Mouse (Mus musculus) neural tube, embryonic 13.5 days (tissue): Measurements from ENCODE around the gene Slc9c1. TPM values are rescaled to one million over a fixed set of nuclear protein-coding genes. Genes with fewer than 3 reads are reported as not detected.
"Not testable (repeated sequence)": the region's sequence is repeated elsewhere in the genome, so short reads cannot be mapped to it uniquely, and the experiment has no call there.

ENCODE experiments used
- ATAC-seq: fragments of 200-750 bp; cut with Nextera tagmentation; 2 replicates; pipeline ENCODE4 v1.8.0; 2017; ENCODE audit warnings: low read depth, mild to moderate bottlenecking, moderate TSS enrichment, moderate library complexity
- H3K27ac ChIP-seq: fragments of 300-500 bp; sonication (generic); replicated peaks from 2 replicates; pipeline ENCODE4 v1.5.1; 2015; ENCODE audit warnings: moderate library complexity, mild to moderate bottlenecking, inconsistent platforms
- H3K27me3 ChIP-seq: fragments of 300-500 bp; sonication (generic); 2 replicates; pipeline ENCODE4 v1.6.1; 2015; ENCODE audit warnings: mild to moderate bottlenecking, inconsistent platforms
- H3K36me3 ChIP-seq: fragments of 300-500 bp; sonication (generic); 2 replicates; pipeline ENCODE4 v1.6.1; 2015; ENCODE audit warnings: mild to moderate bottlenecking, inconsistent platforms
- H3K4me1 ChIP-seq: fragments of 300-500 bp; sonication (generic); replicated peaks from 2 replicates; pipeline ENCODE4 v1.6.1; 2015; ENCODE audit warnings: inconsistent platforms
- H3K4me2 ChIP-seq: fragments of 300-500 bp; sonication (generic); 2 replicates; pipeline ENCODE4 v1.6.1; 2015; ENCODE audit warnings: inconsistent platforms, mild to moderate bottlenecking, moderate library complexity
- H3K4me3 ChIP-seq: fragments of 300-500 bp; sonication (generic); 2 replicates; pipeline ENCODE4 v1.5.1; 2015; ENCODE audit warnings: mild to moderate bottlenecking, inconsistent platforms
- H3K9ac ChIP-seq: fragments of 300-500 bp; sonication (generic); 2 replicates; pipeline ENCODE4 v1.6.1; 2015; ENCODE audit warnings: moderate library complexity, mild to moderate bottlenecking, inconsistent platforms
- H3K9me3 ChIP-seq: fragments of 300-500 bp; sonication (generic); 2 replicates; pipeline ENCODE4 v1.6.1; 2016; ENCODE audit warnings: inconsistent platforms
- WGBS: fragments of 180-500 bp; shearing (Covaris S2); methylation state at CpG from one replicate; pipeline ENCODE4 v1.1.7; 2015; 5-methylcytosine and 5-hydroxymethylcytosine counted together
- polyA plus RNA-seq: library from polyadenylated mRNA; unstranded; fragments of >200 nt; fragmentation: Nextera tagmentation; extraction: Ambion mirVana; gene quantifications from 2 replicates; pipeline ENCODE4 v1.2.1, GENCODE M21; 2015

Gene Slc9c1
- polyA plus RNA-seq: not detected in 2 replicates

DNA sequence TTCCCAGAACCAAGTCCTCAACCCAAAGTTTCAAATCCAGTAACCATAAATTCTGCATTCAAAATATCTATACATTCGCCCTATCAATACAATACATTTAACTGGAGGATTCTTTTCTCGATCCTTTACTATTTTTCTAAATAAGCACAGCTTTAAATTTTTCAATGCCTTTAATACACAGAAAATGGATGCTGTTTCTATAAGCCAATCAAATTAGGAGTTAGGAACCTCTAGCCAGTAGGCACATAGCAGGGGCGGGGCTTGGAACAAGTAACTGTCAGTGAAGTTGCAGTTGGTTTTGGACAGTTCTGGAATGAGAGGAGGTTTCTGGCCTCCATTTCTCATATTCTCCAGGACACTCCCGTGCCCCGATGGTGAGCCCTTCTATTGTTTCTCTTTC lies at the start of gene Slc9c1:
Slc9c1 (plus strand) TSS at position 301 of the 400 bp plus-strand sequence.
- H3K36me3 ChIP-seq: no peaks in the 10 kb centered on the region
- WGBS: 91% methylated on average over 5 of the region's 5 CpGs
- no peak within 1 kb of the TSS for H3K4me3 ChIP-seq
- H3K4me1 ChIP-seq: no peaks in the 10 kb centered on the region
- ATAC-seq: no peak
- no peak within 1 kb of the TSS for H3K27ac ChIP-seq
- H3K27me3 ChIP-seq: no peaks in the 10 kb centered on the region
- no peak within 1 kb of the TSS for H3K4me2 ChIP-seq
- no peaks in the 10 kb centered on the region for H3K9me3 ChIP-seq
- H3K9ac ChIP-seq: no peak within 1 kb of the TSS

DNA sequence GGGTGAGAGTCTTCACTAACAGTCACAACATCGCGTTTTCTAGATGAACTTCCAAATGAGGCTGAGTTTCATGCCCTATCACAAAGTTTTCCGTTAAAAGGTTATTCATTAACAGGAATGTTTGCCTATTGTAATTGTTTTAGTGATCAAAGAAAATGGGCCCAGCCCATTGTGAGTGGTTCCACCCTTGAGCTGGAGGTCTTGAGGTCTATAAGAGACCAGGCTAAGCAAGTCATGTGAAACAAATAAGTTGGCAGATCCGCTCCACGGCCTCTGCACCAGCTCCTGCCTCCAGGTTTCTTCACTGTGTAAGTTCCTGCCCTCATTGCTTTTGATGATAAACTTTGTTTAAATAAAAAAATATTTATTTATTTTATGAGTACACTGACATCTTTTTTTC lies 42.2 kb upstream of the Slc9c1 start, which contains the start of gene Gm609:
Gm609 (minus strand) TSS at position 43 of the 400 bp plus-strand sequence.
- Histone ChIP-seq H3K27ac (no peak within 1 kb of the TSS), H3K9me3 (no peaks in the 10 kb centered on the region), H3K9ac (no peak within 1 kb of the TSS), H3K36me3 (no peaks in the 10 kb centered on the region), H3K27me3 (no peaks in the 10 kb centered on the region), H3K4me3 (no peak within 1 kb of the TSS), H3K4me2 (no peak within 1 kb of the TSS), H3K4me1 (no peaks in the 10 kb centered on the region)
- 87% methylated on average over 5 of the region's 5 CpGs for WGBS
- ATAC-seq: no peak

DNA sequence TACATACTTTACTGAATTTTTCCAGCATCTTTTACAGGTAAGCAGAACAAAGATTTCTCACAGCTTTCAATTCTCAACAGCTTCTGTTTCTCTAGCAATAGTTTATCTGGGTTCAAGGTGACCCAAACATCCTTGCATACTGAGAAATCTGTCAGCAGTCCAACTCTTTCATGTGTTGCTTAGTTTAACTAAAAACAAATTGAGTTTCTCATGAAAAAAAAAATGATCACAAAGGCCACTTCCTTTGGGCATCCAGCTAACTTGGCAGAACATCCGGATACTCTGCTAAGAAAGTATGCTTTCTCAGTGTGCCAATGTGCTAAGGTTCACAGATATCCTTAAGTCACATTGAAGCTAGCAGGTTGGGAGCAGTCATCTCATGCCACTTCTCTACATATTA lies 39.8 kb upstream of the Slc9c1 start:
- Histone ChIP-seq H3K4me2 (no peak overlapping the region), H3K9me3 (no peaks in the 10 kb centered on the region), H3K4me3 (no peak overlapping the region), H3K9ac (no peak overlapping the region), H3K27ac (no peak overlapping the region), H3K36me3 (no peaks in the 10 kb centered on the region), H3K4me1 (no peaks in the 10 kb centered on the region), H3K27me3 (no peaks in the 10 kb centered on the region)
- no peak for ATAC-seq
- 87% methylated on average over 1 of the region's 1 CpGs for WGBS

DNA sequence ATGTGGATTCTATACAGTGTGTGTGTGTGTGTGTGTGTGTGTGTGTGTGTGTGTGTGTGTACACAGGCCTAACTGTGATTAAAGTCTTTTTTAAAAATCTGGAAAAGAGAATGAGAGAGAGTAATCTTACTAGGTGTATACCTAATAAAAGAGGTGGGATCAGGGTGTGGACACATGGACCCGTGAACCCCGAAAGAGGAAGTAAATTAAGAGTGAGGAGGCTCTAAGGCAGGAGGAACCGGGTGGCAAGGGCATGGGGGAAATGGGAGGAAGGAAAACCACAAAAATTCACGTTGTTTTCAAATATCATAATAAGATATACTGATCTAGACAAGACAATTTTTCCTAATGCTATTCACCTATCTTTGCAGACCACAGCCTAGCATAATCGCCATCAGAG lies 9.6 kb upstream of the Slc9c1 start:
- no peaks in the 10 kb centered on the region for H3K36me3 ChIP-seq
- no peak overlapping the region for H3K27ac ChIP-seq
- ATAC-seq: no peak
- no peaks in the 10 kb centered on the region for H3K27me3 ChIP-seq
- no peak overlapping the region for H3K4me2 ChIP-seq
- H3K4me3 ChIP-seq: no peak overlapping the region
- no peaks in the 10 kb centered on the region for H3K4me1 ChIP-seq
- no peaks in the 10 kb centered on the region for H3K9me3 ChIP-seq
- H3K9ac ChIP-seq: no peak overlapping the region
- 86% methylated on average over 5 of the region's 5 CpGs for WGBS

DNA sequence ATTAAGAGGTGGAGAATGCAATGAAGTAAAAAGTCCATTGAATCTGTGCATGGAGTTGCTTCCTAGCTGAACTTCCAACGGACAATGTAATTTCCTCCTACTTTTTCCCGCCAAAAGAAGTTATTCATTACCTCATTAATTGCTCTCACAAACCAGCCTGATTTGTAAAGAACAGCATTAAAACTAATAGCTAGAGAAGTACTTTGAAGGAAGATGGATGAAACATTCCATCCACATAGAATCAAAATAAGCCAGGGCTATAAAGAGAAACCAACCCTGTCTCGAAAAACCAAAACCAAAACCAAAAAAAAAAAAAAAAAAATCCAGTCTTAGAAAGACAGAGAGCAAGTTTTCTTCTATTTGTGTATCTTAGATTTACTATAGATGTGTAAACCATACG lies 3.2 kb upstream of the Slc9c1 start, which contains the start of gene Gm17783:
Gm17783 (minus strand) TSS at position 101 of the 400 bp plus-strand sequence.
- Histone ChIP-seq H3K27me3 (no peaks in the 10 kb centered on the region), H3K4me3 (no peak within 1 kb of the TSS), H3K9ac (no peak within 1 kb of the TSS), H3K9me3 (no peaks in the 10 kb centered on the region), H3K4me1 (no peaks in the 10 kb centered on the region), H3K36me3 (no peaks in the 10 kb centered on the region), H3K27ac (no peak within 1 kb of the TSS), H3K4me2 (no peak within 1 kb of the TSS)
- ATAC-seq: no peak
- 86% methylated on average over 4 of the region's 4 CpGs for WGBS

DNA sequence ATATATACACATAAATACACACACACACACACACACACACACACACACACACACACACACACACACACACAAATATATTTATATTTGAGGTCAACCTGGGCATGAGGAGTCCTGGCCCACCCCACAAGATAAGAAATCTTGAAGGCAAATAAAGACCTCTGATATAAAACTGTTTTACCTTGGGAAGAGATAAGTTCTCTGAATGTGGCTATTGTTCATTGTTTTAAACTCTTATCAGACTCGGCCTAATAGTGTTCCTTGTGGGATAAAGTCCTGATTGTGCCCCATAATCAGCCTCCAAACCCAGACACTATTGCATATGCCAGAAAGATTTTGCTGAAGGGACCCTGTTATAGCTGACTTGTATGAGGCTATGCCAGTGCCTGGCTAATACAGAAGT lies 3.2 kb downstream of the Slc9c1 start:
- not testable (repeated sequence) for H3K9ac ChIP-seq, H3K9me3 ChIP-seq, H3K4me1 ChIP-seq, H3K27me3 ChIP-seq, ATAC-seq, H3K36me3 ChIP-seq, H3K27ac ChIP-seq, H3K4me2 ChIP-seq, H3K4me3 ChIP-seq
- 81% methylated on average over 1 of the region's 1 CpGs for WGBS

- no peak overlapping the region for H3K9ac ChIP-seq
- H3K4me2 ChIP-seq: no peak overlapping the region
Observed at GRCm38 (mm10) chr16:45542108-45542507, 7.0 kb downstream of the Slc9c1 start.

GRCm38 (mm10) chr16:45544341-45544740 lies 9.2 kb downstream of the Slc9c1 start:
- WGBS: 87% methylated on average over 3 of the region's 3 CpGs
- no peaks in the 10 kb centered on the region for H3K36me3 ChIP-seq

More at GRCm38 (mm10) chr16:45542108-45542507, 7.0 kb downstream of the Slc9c1 start:
- Histone ChIP-seq H3K4me3 (no peak overlapping the region), H3K36me3 (no peaks in the 10 kb centered on the region), H3K4me1 (no peaks in the 10 kb centered on the region), H3K27me3 (no peaks in the 10 kb centered on the region), H3K9me3 (no peaks in the 10 kb centered on the region), H3K27ac (no peak overlapping the region)
- no peak for ATAC-seq

DNA sequence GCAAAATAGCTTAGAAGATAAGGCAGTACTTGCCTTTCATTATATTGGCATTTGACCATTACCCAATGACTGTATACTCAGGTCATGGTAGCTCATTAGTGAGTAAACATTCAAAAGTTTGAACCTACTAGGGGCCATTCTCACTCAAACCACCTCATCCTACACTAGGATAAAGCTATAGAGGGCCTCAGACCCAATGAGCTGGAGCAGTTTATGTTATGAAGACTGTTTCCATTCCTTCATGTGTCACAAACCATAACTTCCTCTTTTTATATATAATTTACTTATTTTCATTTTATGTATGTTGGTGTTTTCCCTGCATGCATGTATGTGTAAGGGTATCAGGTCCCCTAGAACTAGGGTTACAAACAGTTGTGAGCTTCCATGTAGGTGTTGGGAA lies 12.9 kb downstream of the Slc9c1 start:
- Histone ChIP-seq H3K4me1 (no peaks in the 10 kb centered on the region), H3K4me2 (no peak overlapping the region), H3K27ac (no peak overlapping the region), H3K27me3 (no peaks in the 10 kb centered on the region), H3K9me3 (no peaks in the 10 kb centered on the region), H3K36me3 (no peaks in the 10 kb centered on the region), H3K4me3 (no peak overlapping the region), H3K9ac (no peak overlapping the region)
- ATAC-seq: no peak

More at GRCm38 (mm10) chr16:45544341-45544740, 9.2 kb downstream of the Slc9c1 start:
- ATAC-seq: no peak
- Histone ChIP-seq H3K9ac (no peak overlapping the region), H3K27ac (no peak overlapping the region), H3K27me3 (no peaks in the 10 kb centered on the region), H3K4me3 (no peak overlapping the region), H3K4me2 (no peak overlapping the region), H3K4me1 (no peaks in the 10 kb centered on the region), H3K9me3 (no peaks in the 10 kb centered on the region)

GRCm38 (mm10) chr16:45551579-45551978 lies 16.5 kb downstream of the Slc9c1 start:
- Histone ChIP-seq H3K27ac (no peak overlapping the region), H3K9ac (no peak overlapping the region), H3K9me3 (no peaks in the 10 kb centered on the region), H3K4me2 (no peak overlapping the region), H3K4me1 (no peaks in the 10 kb centered on the region), H3K27me3 (no peaks in the 10 kb centered on the region), H3K4me3 (no peak overlapping the region), H3K36me3 (no peaks in the 10 kb centered on the region)
- 88% methylated on average over 2 of the region's 2 CpGs for WGBS
- no peak for ATAC-seq

DNA sequence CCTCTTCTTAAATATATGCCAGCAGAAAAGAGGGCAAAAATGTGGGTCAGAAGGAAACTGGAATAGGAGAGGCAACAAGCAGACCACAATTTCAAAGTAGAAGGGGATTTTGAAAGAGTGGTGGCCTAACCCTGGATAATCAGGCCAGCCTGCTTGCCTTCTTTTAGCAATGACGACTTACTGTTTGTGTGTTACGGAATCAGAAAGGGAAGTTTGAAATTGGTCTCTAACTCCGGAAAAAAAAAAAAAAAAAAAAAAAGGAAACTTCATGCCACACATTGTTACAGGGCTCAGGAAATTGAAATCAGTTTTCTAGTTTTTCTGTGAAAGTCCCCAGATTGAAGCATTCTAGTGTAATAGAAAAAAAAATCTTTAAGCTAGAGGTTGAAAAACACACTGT lies 26.6 kb downstream of the Slc9c1 start:
- Histone ChIP-seq H3K4me2 (no peak overlapping the region), H3K4me3 (no peak overlapping the region), H3K9ac (no peak overlapping the region), H3K4me1 (no peaks in the 10 kb centered on the region), H3K27me3 (no peaks in the 10 kb centered on the region), H3K36me3 (no peaks in the 10 kb centered on the region), H3K27ac (no peak overlapping the region), H3K9me3 (no peaks in the 10 kb centered on the region)
- no peak for ATAC-seq
- 69% methylated on average over 3 of the region's 3 CpGs for WGBS

DNA sequence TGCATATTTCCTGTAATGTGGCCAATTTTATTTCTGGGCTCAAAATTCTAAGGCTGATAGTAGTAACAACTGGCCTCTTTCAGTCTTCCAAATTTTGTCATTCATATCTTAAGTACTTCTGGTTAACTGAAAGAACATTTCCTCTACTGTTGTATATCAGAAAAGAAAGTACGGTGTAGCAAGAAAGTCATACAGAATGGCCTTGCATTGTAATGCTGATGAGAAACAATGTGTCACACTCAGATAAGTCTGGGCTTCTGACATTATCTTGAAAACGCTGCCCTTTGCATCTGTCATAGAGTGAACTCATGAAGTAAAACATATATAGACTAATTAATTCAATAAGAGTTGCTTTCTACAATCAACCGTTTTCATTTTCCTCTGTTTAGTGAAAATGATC lies 37.2 kb downstream of the Slc9c1 start:
- no peaks in the 10 kb centered on the region for H3K36me3 ChIP-seq
- no peaks in the 10 kb centered on the region for H3K9me3 ChIP-seq
- H3K27me3 ChIP-seq: no peaks in the 10 kb centered on the region
- no peak overlapping the region for H3K4me2 ChIP-seq
- WGBS: 89% methylated on average over 3 of the region's 3 CpGs
- no peak overlapping the region for H3K4me3 ChIP-seq
- no peak overlapping the region for H3K9ac ChIP-seq
- no peaks in the 10 kb centered on the region for H3K4me1 ChIP-seq
- no peak overlapping the region for H3K27ac ChIP-seq
- ATAC-seq: no peak

- no peaks in the 10 kb centered on the region for H3K36me3 ChIP-seq
- no peak overlapping the region for H3K9ac ChIP-seq
- no peak overlapping the region for H3K4me3 ChIP-seq
- WGBS: 74% methylated on average over 12 of the region's 12 CpGs
- no peak overlapping the region for H3K4me2 ChIP-seq
- H3K27me3 ChIP-seq: no peaks in the 10 kb centered on the region
- no peaks in the 10 kb centered on the region for H3K9me3 ChIP-seq
- H3K27ac ChIP-seq: no peak overlapping the region
- no peaks in the 10 kb centered on the region for H3K4me1 ChIP-seq
- ATAC-seq: no peak
Observed at GRCm38 (mm10) chr16:45579883-45580282, 44.8 kb downstream of the Slc9c1 start.
